Mouse (Mus musculus): ENCODE results near the gene Coq6.

Coq6 gene

GRCm38 (mm10) chr12:84393847-84394246, 32.4 kb downstream of the Coq6 start:
- CTCF ChIA-PET: no interaction called here

- CTCF ChIA-PET: no interaction called here
Measured at GRCm38 (mm10) chr12:84396947-84397679, 35.7 kb downstream of the Coq6 start.

- CTCF ChIA-PET: no interaction called here
Measured at GRCm38 (mm10) chr12:84397685-84398084, 36.2 kb downstream of the Coq6 start.

- CTCF ChIA-PET: interaction anchor here (0.6 kb wide), 1 partner anchor 15 kb away, joined by 4 read pairs; no protein-coding TSS in a partner anchor
Measured at GRCm38 (mm10) chr12:84398629-84399028, 37.2 kb downstream of the Coq6 start.

GRCm38 (mm10) chr12:84399135-84399534, 37.7 kb downstream of the Coq6 start:
- CTCF ChIA-PET: no interaction called here

GRCm38 (mm10) chr12:84399663-84400062, 38.2 kb downstream of the Coq6 start:
- CTCF ChIA-PET: no interaction called here

- CTCF ChIA-PET: no interaction called here
Measured at GRCm38 (mm10) chr12:84400068-84400467, 38.6 kb downstream of the Coq6 start.

GRCm38 (mm10) chr12:84400653-84401052, 39.2 kb downstream of the Coq6 start:
- CTCF ChIA-PET: no interaction called here

GRCm38 (mm10) chr12:84402923-84403322, 41.5 kb downstream of the Coq6 start:
- CTCF ChIA-PET: no interaction called here

- CTCF ChIA-PET: interaction anchor here (0.6 kb wide), 1 partner anchor 153 kb away, joined by 7 read pairs; no protein-coding TSS in a partner anchor
Measured at GRCm38 (mm10) chr12:84404541-84404940, 43.1 kb downstream of the Coq6 start.

GRCm38 (mm10) chr12:84407259-84407658, 45.8 kb downstream of the Coq6 start:
- CTCF ChIA-PET: no interaction called here

- CTCF ChIA-PET: no interaction called here
Measured at GRCm38 (mm10) chr12:84407874-84408818, 46.7 kb downstream of the Coq6 start.

- CTCF ChIA-PET: no interaction called here
Measured at GRCm38 (mm10) chr12:84408819-84409507, 47.5 kb downstream of the Coq6 start, which contains the start of the genes Entpd5 and Bbof1. Gene Entpd5, minus strand, starts transcription at chr12:84409029. Gene Bbof1, plus strand, starts transcription at chr12:84409071.

- CTCF ChIA-PET: interaction anchor here (0.7 kb wide), 1 partner anchor 273 kb away, joined by 3 read pairs; no protein-coding TSS in a partner anchor
Measured at GRCm38 (mm10) chr12:84416834-84417604, 55.6 kb downstream of the Coq6 start, which contains the start of gene Rnf113a2. Gene Rnf113a2, plus strand, starts transcription at chr12:84417196.

GRCm38 (mm10) chr12:84417605-84417922, 56.1 kb downstream of the Coq6 start:
- CTCF ChIA-PET: no interaction called here
